Mouse (Mus musculus): ENCODE results near the gene Rbfox3. TPM values are rescaled to one million over a fixed set of nuclear protein-coding genes. Genes with fewer than 3 reads are reported as not detected.

Gene Rbfox3
- total and polyA plus RNA-seq, 3 experiments, result not detected

DNA sequence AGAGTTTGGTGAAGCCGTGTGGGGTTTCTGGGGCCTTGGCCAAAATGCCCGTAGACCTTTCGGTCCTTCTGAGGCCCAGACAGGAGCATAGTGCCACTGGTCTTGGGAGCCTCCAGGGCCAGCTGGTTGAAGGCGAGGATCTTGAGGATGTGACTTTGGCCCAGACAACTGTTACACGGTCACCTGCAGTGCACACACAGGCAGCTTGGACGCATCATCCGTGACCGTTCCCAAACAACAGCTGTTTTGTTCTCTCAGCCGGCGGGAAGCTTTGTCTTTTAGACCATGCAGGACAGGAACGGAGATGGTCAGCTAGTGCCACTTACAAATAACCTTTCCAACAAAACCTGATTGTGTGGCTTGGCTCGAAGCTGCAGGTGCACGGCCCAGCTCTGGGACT, 439.7 kb downstream of the Rbfox3 start:
- dilution Hi-C loops (cut with MboI; ENCODE audit: extremely low pct_ligation_motif_present, extremely low pct_unique_long_range_greater_than_20kb, low sequenced_read_pairs) (no loop called here), in situ Hi-C loops (cut with MboI; ENCODE audit: low pct_ligation_motif_present, low pct_unique_long_range_greater_than_20kb, low sequenced_read_pairs) (no loop called here)
- no peaks in the 10 kb centered on the region for H3K9me3 ChIP-seq (replicated peaks; ENCODE audit: low read length)
- H3K9ac ChIP-seq (ENCODE audit: insufficient read depth, low read depth), result no peak overlapping the region
- no peaks in the 10 kb centered on the region for H3K79me2 ChIP-seq (replicated peaks; ENCODE audit: control insufficient read depth, extremely low read depth, insufficient read depth, poor library complexity, severe bottlenecking)
- peaks cover 75% of the 10 kb centered on the region for H3K27me3 ChIP-seq (replicated peaks)
- TF ChIP-seq NELFE (IDR thresholded peaks at IDR 0.05; ENCODE audit: low read depth, low read length), result no peak
- no peak for TF ChIP-seq UBTF (IDR thresholded peaks at IDR 0.05; ENCODE audit: low read depth, low read length)
- TF ChIP-seq IRF4 (IDR thresholded peaks at IDR 0.05; ENCODE audit: low read depth, low read length), result no peak
- TF ChIP-seq MAZ (IDR thresholded peaks at IDR 0.05; ENCODE audit: low read depth, low read length), result no peak
- TF ChIP-seq BHLHE40 (IDR thresholded peaks at IDR 0.05; ENCODE audit: low read depth, low read length), result no peak
- TF ChIP-seq RCOR1 (conservative IDR thresholded peaks at IDR 0.05; ENCODE audit: low read depth, low read length), result no peak
- no peak for TF ChIP-seq CTCF (conservative IDR thresholded peaks at IDR 0.05 in 1 of 2, IDR thresholded peaks at IDR 0.05 in 1 of 2; ENCODE audit: low read depth in 2 of 2, low read length in 2 of 2)
- TF ChIP-seq ELF1 (IDR thresholded peaks at IDR 0.05; ENCODE audit: low read depth, low read length), result no peak
- TF ChIP-seq USF1 (IDR thresholded peaks at IDR 0.05; ENCODE audit: low read depth, low read length), result no peak
- TF ChIP-seq MEF2A (IDR thresholded peaks at IDR 0.05; ENCODE audit: borderline replicate concordance, low read depth, low read length), result no peak
- no peak for TF ChIP-seq EP300 (IDR thresholded peaks at IDR 0.05; ENCODE audit: low read length)
- TF ChIP-seq MXI1 (IDR thresholded peaks at IDR 0.05; ENCODE audit: low read depth, low read length), result no peak
- TF ChIP-seq MAFK (IDR thresholded peaks at IDR 0.05; ENCODE audit: insufficient replicate concordance, low read length), result no peak
- TF ChIP-seq POLR2A (IDR thresholded peaks at IDR 0.05; ENCODE audit: low read depth, low read length), result no peak
- TF ChIP-seq ZKSCAN1 (IDR thresholded peaks at IDR 0.05; ENCODE audit: borderline replicate concordance, low read depth, low read length), result no peak
- TF ChIP-seq ETS1 (conservative IDR thresholded peaks at IDR 0.05; ENCODE audit: low read depth, low read length), result no peak
- TF ChIP-seq MAX (IDR thresholded peaks at IDR 0.05; ENCODE audit: low read length), result no peak
- no peak for DNase-seq (ENCODE audit: extremely low read depth)
- no peak overlapping the region for H3K4me3 ChIP-seq (replicated peaks in 1 of 3; ENCODE audit: low read depth in 2 of 3, low read length in 2 of 3, poor library complexity in 1 of 3)
- H3K27ac ChIP-seq (ENCODE audit: insufficient read depth, low read depth), result no peak overlapping the region
- H3K4me1 ChIP-seq (ENCODE audit: control insufficient read depth in 1 of 2, insufficient read depth in 2 of 2), result peaks cover 0 to 3% of the 10 kb centered on the region in 2 experiments; a peak in 2 of 4 replicates
- H3K4me2 ChIP-seq (ENCODE audit: insufficient read depth, low read depth, poor library complexity, severe bottlenecking), result no peak overlapping the region
- H3K36me3 ChIP-seq (replicated peaks in 1 of 2; ENCODE audit: control insufficient read depth in 1 of 2, insufficient read depth in 1 of 2, low read length in 1 of 2), result no peaks in the 10 kb centered on the region

- Histone ChIP-seq H3K4me1 (ENCODE audit: control insufficient read depth in 1 of 2, insufficient read depth in 2 of 2) (peaks cover 0 to 2% of the 10 kb centered on the region in 2 experiments; a peak in 1 of 4 replicates), H3K36me3 (replicated peaks in 1 of 2; ENCODE audit: control insufficient read depth in 1 of 2, insufficient read depth in 1 of 2, low read length in 1 of 2) (no peaks in the 10 kb centered on the region), H3K4me2 (ENCODE audit: insufficient read depth, low read depth, poor library complexity, severe bottlenecking) (no peak overlapping the region), H3K4me3 (replicated peaks in 1 of 3; ENCODE audit: low read depth in 2 of 3, low read length in 2 of 3, poor library complexity in 1 of 3) (no peak overlapping the region), H3K9me3 (replicated peaks; ENCODE audit: low read length) (no peaks in the 10 kb centered on the region), H3K9ac (ENCODE audit: insufficient read depth, low read depth) (no peak overlapping the region), H3K79me2 (replicated peaks; ENCODE audit: control insufficient read depth, extremely low read depth, insufficient read depth, poor library complexity, severe bottlenecking) (no peaks in the 10 kb centered on the region), H3K27me3 (replicated peaks) (peaks cover 80% of the 10 kb centered on the region), H3K27ac (ENCODE audit: insufficient read depth, low read depth) (no peak overlapping the region)
- in situ Hi-C loops (cut with MboI; ENCODE audit: low pct_ligation_motif_present, low pct_unique_long_range_greater_than_20kb, low sequenced_read_pairs) (no loop called here), dilution Hi-C loops (cut with MboI; ENCODE audit: extremely low pct_ligation_motif_present, extremely low pct_unique_long_range_greater_than_20kb, low sequenced_read_pairs) (no loop called here)
- DNase-seq (ENCODE audit: extremely low read depth), result no peak
- no peak for TF ChIP-seq PAX5 (IDR thresholded peaks at IDR 0.05; ENCODE audit: low read length)
- no peak for TF ChIP-seq UBTF (IDR thresholded peaks at IDR 0.05; ENCODE audit: low read depth, low read length)
- TF ChIP-seq NRF1 (IDR thresholded peaks at IDR 0.05; ENCODE audit: low read depth, low read length), result no peak
- TF ChIP-seq POLR2AphosphoS2 (IDR thresholded peaks at IDR 0.05; ENCODE audit: low read depth, low read length), result no peak
- no peak for TF ChIP-seq CHD2 (IDR thresholded peaks at IDR 0.05; ENCODE audit: low read length)
- no peak for TF ChIP-seq ZC3H11A (IDR thresholded peaks at IDR 0.05; ENCODE audit: low read depth, low read length)
- TF ChIP-seq MAZ (IDR thresholded peaks at IDR 0.05; ENCODE audit: low read depth, low read length), result no peak
- no peak for TF ChIP-seq EP300 (IDR thresholded peaks at IDR 0.05; ENCODE audit: low read length)
- no peak for TF ChIP-seq HCFC1 (IDR thresholded peaks at IDR 0.05; ENCODE audit: low read depth, low read length)
- TF ChIP-seq ZMIZ1 (IDR thresholded peaks at IDR 0.05; ENCODE audit: low read depth, low read length), result no peak
- TF ChIP-seq ETS1 (conservative IDR thresholded peaks at IDR 0.05; ENCODE audit: low read depth, low read length), result no peak
- TF ChIP-seq MAX (IDR thresholded peaks at IDR 0.05; ENCODE audit: low read length), result no peak
- TF ChIP-seq MAFK (IDR thresholded peaks at IDR 0.05; ENCODE audit: insufficient replicate concordance, low read length), result no peak
- no peak for TF ChIP-seq KAT2A (IDR thresholded peaks at IDR 0.05; ENCODE audit: insufficient replicate concordance, low read length)
- TF ChIP-seq ELF1 (IDR thresholded peaks at IDR 0.05; ENCODE audit: low read depth, low read length), result no peak
- TF ChIP-seq CHD1 (IDR thresholded peaks at IDR 0.05; ENCODE audit: low read depth, low read length), result no peak
- TF ChIP-seq USF1 (IDR thresholded peaks at IDR 0.05; ENCODE audit: low read depth, low read length), result no peak
- TF ChIP-seq ZNF384 (IDR thresholded peaks at IDR 0.05; ENCODE audit: low read depth, low read length), result no peak
- TF ChIP-seq NELFE (IDR thresholded peaks at IDR 0.05; ENCODE audit: low read depth, low read length), result no peak
Observed at GRCm38 (mm10) chr11:118470234-118470966, 441.0 kb downstream of the Rbfox3 start.

Measured in CH12.LX (cell line).